Mouse (Mus musculus) thymus, adult 2 months (tissue): ENCODE measurements around the gene Sbk1.

Source experiments
- CTCF ChIP-seq: fragments of 200-500 bp; IDR thresholded peaks from 2 replicates; pipeline ENCODE4 v1.5.1; 2012; ENCODE audit warnings: mild to moderate bottlenecking, control low read depth, low read length, moderate library complexity, borderline replicate concordance; ENCODE audit not compliant: control insufficient read depth, poor library complexity, insufficient read depth; ENCODE audit errors: extremely low read depth
- POLR2A ChIP-seq: fragments of 200-500 bp; IDR thresholded peaks from 2 replicates; pipeline ENCODE4 v1.6.1; 2012; ENCODE audit warnings: mild to moderate bottlenecking, low read length, control low read depth, moderate library complexity; ENCODE audit not compliant: control insufficient read depth, poor library complexity, insufficient read depth; ENCODE audit errors: extremely low read depth

DNA sequence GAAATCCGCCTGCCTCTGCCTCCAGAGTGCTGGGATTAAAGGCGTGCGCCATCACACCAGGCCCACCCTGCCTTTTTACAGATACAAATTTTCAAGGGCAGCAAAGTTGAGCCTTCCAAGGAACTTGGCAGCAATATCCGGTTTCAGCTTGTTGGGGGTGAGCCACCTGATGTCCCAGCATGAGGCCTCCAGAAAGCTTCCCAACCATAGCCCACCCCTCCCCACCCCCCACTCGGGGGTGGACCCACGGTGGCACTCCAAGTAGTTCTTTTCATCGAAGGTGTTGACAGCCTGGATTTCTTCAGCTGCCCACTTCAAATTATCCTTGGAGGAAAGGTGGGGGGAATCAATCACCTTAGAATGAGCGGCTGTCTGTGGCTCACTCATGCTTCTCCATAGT, 66.5 kb downstream of the Sbk1 start:
- no peak for TF ChIP-seq CTCF
- no peak for TF ChIP-seq POLR2A
